8 mouse cellular contexts compared by ENCODE assay signal in the genomic region with DNA sequence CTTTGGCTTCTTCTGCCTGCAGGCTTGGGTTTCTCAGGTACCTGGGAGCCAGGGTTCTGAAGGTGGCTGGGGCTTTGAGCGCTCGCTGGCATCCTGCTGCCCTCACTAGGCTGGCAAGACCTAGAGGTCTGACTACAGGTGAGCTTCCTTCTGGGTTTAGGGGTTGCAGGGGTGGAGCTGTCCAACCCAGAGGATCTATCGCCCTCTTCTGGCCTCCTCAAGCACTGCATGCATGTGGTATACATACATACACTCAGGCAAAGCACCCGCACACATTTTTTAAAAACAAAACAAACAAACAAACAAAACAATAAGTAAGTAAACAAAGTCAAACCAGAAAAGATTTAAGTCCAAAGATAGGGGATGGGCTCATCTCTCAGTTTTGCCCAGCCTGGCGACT. TPM values are rescaled to one million over a fixed set of nuclear protein-coding genes. Genes with fewer than 3 reads are reported as not detected.
DNase-seq lines count a peak whose midpoint lies in the region; ATAC-seq lines count a peak whose summit lies in the region.

No protein-coding gene starts in this region.

- H3K9me3 ChIP-seq in hindbrain, embryonic 10.5 days: peaks cover 5% of the 10 kb centered on the region
- H3K9me3 ChIP-seq in hindbrain, embryonic 12.5 days (replicated peaks): no peaks in the 10 kb centered on the region

- H3K4me1 ChIP-seq in hindbrain, embryonic 10.5 days (replicated peaks): peaks cover 3% of the 10 kb centered on the region; the same call in 1 of the 2 replicates
- H3K4me1 ChIP-seq in hindbrain, embryonic 12.5 days: 0 out of 2 replicates have a peak, but pooled peaks cover 2% of the 10 kb centered on the region

- ATAC-seq in hindbrain, embryonic 12.5 days (ENCODE audit: low FRiP score): no peak
- peak; percentile 71 for ATAC-seq in megakaryocyte progenitor cell, adult 5-6 weeks (replicated peaks; ENCODE audit: poor library complexity)

- DNase-seq in hindbrain, embryonic 10.5 days (ENCODE audit: low spot score): peak; percentile 50
- DNase-seq in CD8-positive naive resting alpha-beta T cell, adult 2 months (ENCODE audit: low read depth in 2 of 2, low spot score in 2 of 2): peak; percentile 49 to 69
- DNase-seq in adrenal gland, postnatal 25 days: peak; percentile 59
- peak; percentile 80 for DNase-seq in kidney, postnatal 10 days
- DNase-seq in thymus, postnatal 25 days: peak; percentile 80
- no peak for DNase-seq in urinary bladder, postnatal 10 days (ENCODE audit: low spot score)

- H3K27ac ChIP-seq in hindbrain, embryonic 10.5 days: no peak overlapping the region
- no peak overlapping the region for H3K27ac ChIP-seq in hindbrain, embryonic 12.5 days

- H3K36me3 ChIP-seq in hindbrain, embryonic 10.5 days: no peaks in the 10 kb centered on the region
- H3K36me3 ChIP-seq in hindbrain, embryonic 12.5 days: no peaks in the 10 kb centered on the region

- no peak overlapping the region for H3K4me3 ChIP-seq in hindbrain, embryonic 10.5 days
- no peak overlapping the region for H3K4me3 ChIP-seq in hindbrain, embryonic 12.5 days

- H3K4me2 ChIP-seq in hindbrain, embryonic 12.5 days (replicated peaks): no peak overlapping the region

- 55% methylated on average over 5 of the region's 5 CpGs for WGBS in hindbrain, embryonic 10.5 days
- WGBS in hindbrain, embryonic 12.5 days: 57% methylated on average over 5 of the region's 5 CpGs

- no peak overlapping the region for H3K9ac ChIP-seq in hindbrain, embryonic 12.5 days

- H3K27me3 ChIP-seq in hindbrain, embryonic 10.5 days (ENCODE audit: insufficient read depth, poor library complexity, severe bottlenecking): no peaks in the 10 kb centered on the region
- no peaks in the 10 kb centered on the region; the same call in 1 of the 2 replicates for H3K27me3 ChIP-seq in hindbrain, embryonic 12.5 days

RNA-seq across cellular contexts. Expression of a gene that starts 14.8 kb away (rescaled TPM):
- 2.5 and 3.0 TPM in 2 replicates for polyA plus RNA-seq in hindbrain, embryonic 10.5 days (2016; fragmentation: Nextera tagmentation; extraction: Ambion mirVana)
- polyA plus RNA-seq in hindbrain, embryonic 12.5 days (2016; fragmentation: Nextera tagmentation; extraction: Ambion mirVana): 4.2 and 5.0 TPM in 2 replicates
- total RNA-seq in adrenal gland, postnatal 25 days (2021): 56.1 and 56.7 TPM in 2 replicates
- total RNA-seq in megakaryocyte progenitor cell, adult 5-6 weeks (2015): 19.9 and 23.7 TPM in 2 replicates
- total RNA-seq in megakaryocyte progenitor cell, adult 5-6 weeks (2017): 20.1 and 22.8 TPM in 2 replicates
